Mouse (Mus musculus): ENCODE data around the gene Ptprn2. TPM values are rescaled to one million over a fixed set of nuclear protein-coding genes. Genes with fewer than 3 reads are reported as not detected.
A peak's percentile ranks its signal among the peaks of the same experiment; 100 is the strongest.

The Ptprn2 gene
- polyA plus RNA-seq, 1 experiment from 2014 or later, result 15.8 TPM

DNA sequence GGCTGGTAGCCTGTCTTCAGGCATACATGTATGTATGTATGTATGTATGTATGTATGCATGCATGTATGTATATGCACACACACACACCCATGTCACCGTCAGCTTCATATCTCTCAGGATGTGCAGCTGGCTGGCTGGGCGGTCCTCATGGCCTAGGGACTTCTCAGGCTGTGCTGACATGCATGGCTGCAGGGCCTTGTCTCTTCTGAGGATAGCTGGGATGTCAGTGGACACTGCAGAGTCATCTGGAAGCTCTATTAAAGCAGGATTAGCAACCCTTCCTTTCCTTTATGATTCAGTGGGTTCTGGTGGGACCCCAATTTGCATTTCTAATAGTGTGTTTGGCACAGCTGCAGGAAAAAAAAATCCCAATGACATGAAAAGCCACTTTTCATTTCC lies 473.6 kb downstream of the Ptprn2 start:
- no peak overlapping the region for H3K4me2 ChIP-seq (ENCODE audit: low read length)
- H3K27ac ChIP-seq (replicated peaks; ENCODE audit: low read depth, low read length), result peak overlapping the region; percentile 56
- 20% methylated on average over 2 of the region's 2 CpGs for WGBS
- H3K36me3 ChIP-seq (ENCODE audit: control insufficient read depth, insufficient read depth, low read length), result no peaks in the 10 kb centered on the region
- peaks cover 10% of the 10 kb centered on the region for H3K4me1 ChIP-seq (ENCODE audit: control insufficient read depth, insufficient read depth, low read length)
- DNase-seq (peak; percentile 55), ATAC-seq (ENCODE audit: low FRiP score, low TSS enrichment) (peak; percentile 55; the same call in 1 of the 2 replicates)
- H3K9me3 ChIP-seq (ENCODE audit: control insufficient read depth, low read length), result no peaks in the 10 kb centered on the region
- no peak overlapping the region for H3K9ac ChIP-seq (replicated peaks; ENCODE audit: low read length)
- H3K4me3 ChIP-seq (replicated peaks; ENCODE audit: low read depth, low read length), result no peak overlapping the region
- H3K27me3 ChIP-seq (ENCODE audit: control insufficient read depth, insufficient read depth, low read length), result no peaks in the 10 kb centered on the region

GRCm38 (mm10) chr12:116963906-116964305 lies 478.4 kb downstream of the Ptprn2 start:
- Histone ChIP-seq H3K4me3 (replicated peaks; ENCODE audit: low read depth, low read length) (no peak overlapping the region), H3K36me3 (ENCODE audit: control insufficient read depth, insufficient read depth, low read length) (no peaks in the 10 kb centered on the region), H3K9ac (replicated peaks; ENCODE audit: low read length) (no peak overlapping the region), H3K27me3 (ENCODE audit: control insufficient read depth, insufficient read depth, low read length) (no peaks in the 10 kb centered on the region), H3K4me1 (ENCODE audit: control insufficient read depth, insufficient read depth, low read length) (peaks cover 13% of the 10 kb centered on the region), H3K4me2 (ENCODE audit: low read length) (no peak overlapping the region), H3K9me3 (ENCODE audit: control insufficient read depth, low read length) (no peaks in the 10 kb centered on the region), H3K27ac (replicated peaks; ENCODE audit: low read depth, low read length) (no peak overlapping the region)
- no peak for DNase-seq
- whole genome bisulfite sequencing, result 97% methylated on average over 1 of the region's 1 CpGs
- no peak for ATAC-seq (ENCODE audit: low FRiP score, low TSS enrichment)

- Histone ChIP-seq H3K27me3 (ENCODE audit: control insufficient read depth, insufficient read depth, low read length) (no peaks in the 10 kb centered on the region), H3K4me3 (replicated peaks; ENCODE audit: low read depth, low read length) (no peak overlapping the region), H3K27ac (replicated peaks; ENCODE audit: low read depth, low read length) (peak overlapping the region; percentile 56), H3K36me3 (ENCODE audit: control insufficient read depth, insufficient read depth, low read length) (no peaks in the 10 kb centered on the region), H3K4me2 (ENCODE audit: low read length) (no peak overlapping the region), H3K4me1 (ENCODE audit: control insufficient read depth, insufficient read depth, low read length) (peaks cover 14% of the 10 kb centered on the region), H3K9me3 (ENCODE audit: control insufficient read depth, low read length) (no peaks in the 10 kb centered on the region), H3K9ac (replicated peaks; ENCODE audit: low read length) (no peak overlapping the region)
- DNase-seq, result peak; percentile 80
- WGBS, result 42% methylated on average over 8 of the region's 8 CpGs
- ATAC-seq (ENCODE audit: low FRiP score, low TSS enrichment), result peak; percentile 74
These were observed 482.9 kb downstream of the Ptprn2 start for GRCm38 (mm10) chr12:116968215-116968939.

GRCm38 (mm10) chr12:116975547-116975946 lies 490.0 kb downstream of the Ptprn2 start:
- ATAC-seq (ENCODE audit: low FRiP score, low TSS enrichment) (no peak), DNase-seq (no peak)
- H3K27me3 ChIP-seq (ENCODE audit: control insufficient read depth, insufficient read depth, low read length), result no peaks in the 10 kb centered on the region
- no peak overlapping the region for H3K27ac ChIP-seq (replicated peaks; ENCODE audit: low read depth, low read length)
- H3K4me3 ChIP-seq (replicated peaks; ENCODE audit: low read depth, low read length), result no peak overlapping the region
- no peaks in the 10 kb centered on the region for H3K9me3 ChIP-seq (ENCODE audit: control insufficient read depth, low read length)
- H3K9ac ChIP-seq (replicated peaks; ENCODE audit: low read length), result no peak overlapping the region
- H3K4me1 ChIP-seq (ENCODE audit: control insufficient read depth, insufficient read depth, low read length), result no peaks in the 10 kb centered on the region
- no peak overlapping the region for H3K4me2 ChIP-seq (ENCODE audit: low read length)
- no peaks in the 10 kb centered on the region for H3K36me3 ChIP-seq (ENCODE audit: control insufficient read depth, insufficient read depth, low read length)
- 84% methylated on average over 5 of the region's 5 CpGs for WGBS

- Histone ChIP-seq H3K4me2 (ENCODE audit: low read length) (no peak overlapping the region), H3K4me3 (replicated peaks; ENCODE audit: low read depth, low read length) (no peak overlapping the region), H3K27ac (replicated peaks; ENCODE audit: low read depth, low read length) (no peak overlapping the region), H3K9ac (replicated peaks; ENCODE audit: low read length) (no peak overlapping the region), H3K4me1 (ENCODE audit: control insufficient read depth, insufficient read depth, low read length) (no peaks in the 10 kb centered on the region), H3K9me3 (ENCODE audit: control insufficient read depth, low read length) (no peaks in the 10 kb centered on the region), H3K27me3 (ENCODE audit: control insufficient read depth, insufficient read depth, low read length) (no peaks in the 10 kb centered on the region), H3K36me3 (ENCODE audit: control insufficient read depth, insufficient read depth, low read length) (no peaks in the 10 kb centered on the region)
- 92% methylated on average over 6 of the region's 6 CpGs for WGBS
- no peak for DNase-seq
- ATAC-seq (ENCODE audit: low FRiP score, low TSS enrichment), result no peak
These were observed 491.5 kb downstream of the Ptprn2 start for GRCm38 (mm10) chr12:116976981-116977380.

GRCm38 (mm10) chr12:116978201-116978600 lies 492.7 kb downstream of the Ptprn2 start:
- H3K9me3 ChIP-seq (ENCODE audit: control insufficient read depth, low read length), result no peaks in the 10 kb centered on the region
- ATAC-seq (ENCODE audit: low FRiP score, low TSS enrichment), result no peak
- H3K9ac ChIP-seq (replicated peaks; ENCODE audit: low read length), result no peak overlapping the region
- H3K4me2 ChIP-seq (ENCODE audit: low read length), result no peak overlapping the region
- H3K4me1 ChIP-seq (ENCODE audit: control insufficient read depth, insufficient read depth, low read length), result no peaks in the 10 kb centered on the region
- no peaks in the 10 kb centered on the region for H3K36me3 ChIP-seq (ENCODE audit: control insufficient read depth, insufficient read depth, low read length)
- no peak for DNase-seq
- H3K27me3 ChIP-seq (ENCODE audit: control insufficient read depth, insufficient read depth, low read length), result no peaks in the 10 kb centered on the region
- 93% methylated on average over 6 of the region's 6 CpGs for WGBS
- no peak overlapping the region for H3K27ac ChIP-seq (replicated peaks; ENCODE audit: low read depth, low read length)
- no peak overlapping the region for H3K4me3 ChIP-seq (replicated peaks; ENCODE audit: low read depth, low read length)

DNA sequence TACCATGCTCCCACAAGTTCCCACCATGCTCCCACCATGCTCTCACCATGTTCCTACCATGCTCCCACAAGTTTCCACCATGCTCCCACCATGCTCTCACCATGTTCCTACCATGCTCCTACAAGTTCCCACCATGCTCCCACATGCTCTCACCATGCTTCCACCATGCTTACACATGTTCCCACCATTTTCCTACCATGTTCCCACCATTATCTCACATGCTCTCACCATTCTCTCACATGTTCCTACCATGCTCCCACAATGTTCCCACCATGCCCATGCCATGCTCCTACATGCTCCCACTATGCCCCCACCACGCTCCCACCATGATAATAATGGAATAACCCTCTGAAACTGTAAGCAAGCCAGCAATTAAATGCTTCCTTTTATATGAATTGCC lies 495.8 kb downstream of the Ptprn2 start:
- 90% methylated on average over 1 of the region's 1 CpGs for WGBS
- H3K4me2 ChIP-seq (ENCODE audit: low read length), result no peak overlapping the region
- H3K9me3 ChIP-seq (ENCODE audit: control insufficient read depth, low read length), result no peaks in the 10 kb centered on the region
- no peaks in the 10 kb centered on the region for H3K36me3 ChIP-seq (ENCODE audit: control insufficient read depth, insufficient read depth, low read length)
- DNase-seq (no peak), ATAC-seq (ENCODE audit: low FRiP score, low TSS enrichment) (no peak)
- H3K9ac ChIP-seq (replicated peaks; ENCODE audit: low read length), result no peak overlapping the region
- H3K4me1 ChIP-seq (ENCODE audit: control insufficient read depth, insufficient read depth, low read length), result no peaks in the 10 kb centered on the region
- no peak overlapping the region for H3K27ac ChIP-seq (replicated peaks; ENCODE audit: low read depth, low read length)
- H3K4me3 ChIP-seq (replicated peaks; ENCODE audit: low read depth, low read length), result no peak overlapping the region
- H3K27me3 ChIP-seq (ENCODE audit: control insufficient read depth, insufficient read depth, low read length), result no peaks in the 10 kb centered on the region

- no peak overlapping the region for H3K27ac ChIP-seq (replicated peaks; ENCODE audit: low read depth, low read length)
- WGBS, result 20% methylated on average over 10 of the region's 10 CpGs
- H3K9me3 ChIP-seq (ENCODE audit: control insufficient read depth, low read length), result no peaks in the 10 kb centered on the region
- no peak for ATAC-seq (ENCODE audit: low FRiP score, low TSS enrichment)
- DNase-seq, result peak; percentile 42
- no peak overlapping the region for H3K4me3 ChIP-seq (replicated peaks; ENCODE audit: low read depth, low read length)
- H3K4me1 ChIP-seq (ENCODE audit: control insufficient read depth, insufficient read depth, low read length), result peaks cover 8% of the 10 kb centered on the region; the same call in 1 of the 2 replicates
- H3K27me3 ChIP-seq (ENCODE audit: control insufficient read depth, insufficient read depth, low read length), result no peaks in the 10 kb centered on the region
- no peak overlapping the region for H3K9ac ChIP-seq (replicated peaks; ENCODE audit: low read length)
- no peak overlapping the region for H3K4me2 ChIP-seq (ENCODE audit: low read length)
- no peaks in the 10 kb centered on the region for H3K36me3 ChIP-seq (ENCODE audit: control insufficient read depth, insufficient read depth, low read length)
These were observed 503.6 kb downstream of the Ptprn2 start for GRCm38 (mm10) chr12:116989144-116989543.

GRCm38 (mm10) chr12:117001546-117002148 lies 516.1 kb downstream of the Ptprn2 start:
- Histone ChIP-seq H3K36me3 (ENCODE audit: control insufficient read depth, insufficient read depth, low read length) (no peaks in the 10 kb centered on the region), H3K4me1 (ENCODE audit: control insufficient read depth, insufficient read depth, low read length) (peaks cover 8% of the 10 kb centered on the region), H3K4me3 (replicated peaks; ENCODE audit: low read depth, low read length) (no peak overlapping the region), H3K9ac (replicated peaks; ENCODE audit: low read length) (no peak overlapping the region), H3K9me3 (ENCODE audit: control insufficient read depth, low read length) (no peaks in the 10 kb centered on the region; the same call in 1 of the 2 replicates), H3K27me3 (ENCODE audit: control insufficient read depth, insufficient read depth, low read length) (no peaks in the 10 kb centered on the region), H3K4me2 (ENCODE audit: low read length) (no peak overlapping the region), H3K27ac (replicated peaks; ENCODE audit: low read depth, low read length) (no peak overlapping the region)
- no peak for DNase-seq
- no peak for ATAC-seq (ENCODE audit: low FRiP score, low TSS enrichment)
- WGBS, result 88% methylated on average over 2 of the region's 2 CpGs
